In the genomic region with DNA sequence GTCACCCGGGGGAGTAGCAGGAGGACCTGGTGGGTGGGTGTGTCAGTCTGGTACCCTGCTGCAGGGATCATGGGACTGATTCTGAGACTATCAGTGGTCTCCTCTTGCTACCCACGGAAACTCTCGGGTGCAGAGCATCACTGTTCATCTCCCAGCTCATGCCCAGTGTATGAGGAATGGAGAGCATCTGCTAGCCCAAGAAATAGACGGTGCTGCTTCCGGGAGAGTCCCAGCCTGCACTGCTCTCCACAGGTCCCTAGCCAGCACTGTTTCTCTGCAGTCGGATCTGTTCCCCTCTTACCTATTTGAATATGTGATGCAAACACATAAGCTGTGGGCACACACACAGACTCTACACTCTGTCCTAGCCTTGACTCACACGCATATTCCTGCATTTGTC, we compare ENCODE assay signal across 21 mouse cellular contexts.
A peak's percentile ranks its signal among the peaks of the same experiment; 100 is the strongest.
DNase-seq lines count a peak whose midpoint lies in the region; ATAC-seq and TF ChIP-seq lines count a peak whose summit lies in the region.
"Had no signal": no experiment of that assay in that cellular context is flagged by ENCODE, and none has a peak within 500 bp of the region (broad histone marks: within the 10 kb centered on the region; RNA-seq: fewer than 3 reads in every experiment).

No protein-coding gene starts in this region.

- dilution Hi-C loops in CH12.LX (cut with MboI; ENCODE audit: extremely low pct_ligation_motif_present, extremely low pct_unique_long_range_greater_than_20kb, low sequenced_read_pairs), result no loop called here

- H3K36me3 ChIP-seq in CH12.LX (replicated peaks in 1 of 2; ENCODE audit: control insufficient read depth in 1 of 2, insufficient read depth in 1 of 2, low read length in 1 of 2), result no peaks in the 10 kb centered on the region
- H3K36me3 ChIP-seq: embryonic facial prominence, embryonic 10.5 days; embryonic facial prominence, embryonic 12.5 days; forebrain, embryonic 12.5 days; G1E had no signal

- in situ Hi-C loops in CH12.LX (cut with MboI; ENCODE audit: low pct_ligation_motif_present, low pct_unique_long_range_greater_than_20kb, low sequenced_read_pairs), result loop anchor here (25.0 kb wide), 1 partner anchor 93 kb away; no protein-coding TSS in a partner anchor

- peak; percentile 66 for ATAC-seq in frontal cortex, adult (ENCODE audit: low TSS enrichment)
- ATAC-seq: forebrain, embryonic 14.5 days; forebrain, embryonic 16.5 days had no signal

- no peak overlapping the region for H3K27ac ChIP-seq in CH12.LX (ENCODE audit: insufficient read depth, low read depth)
- H3K27ac ChIP-seq: embryonic facial prominence, embryonic 10.5 days; embryonic facial prominence, embryonic 12.5 days; forebrain, embryonic 12.5 days had no signal

- no peaks in the 10 kb centered on the region for H3K27me3 ChIP-seq in CH12.LX (replicated peaks)
- H3K27me3 ChIP-seq: embryonic facial prominence, embryonic 12.5 days; forebrain, embryonic 12.5 days had no signal

- peak; percentile 20 for TF ChIP-seq RAD21 in CH12.LX (IDR thresholded peaks at IDR 0.05; ENCODE audit: low read depth, low read length)

- no peak overlapping the region for H3K9ac ChIP-seq in CH12.LX (ENCODE audit: insufficient read depth, low read depth)
- H3K9ac ChIP-seq: embryonic facial prominence, embryonic 12.5 days; forebrain, embryonic 12.5 days had no signal

- peaks cover 7 to 40% of the 10 kb centered on the region in 2 experiments; a peak in 3 of 4 replicates for H3K4me1 ChIP-seq in CH12.LX (ENCODE audit: control insufficient read depth in 1 of 2, insufficient read depth in 2 of 2)
- H3K4me1 ChIP-seq: embryonic facial prominence, embryonic 10.5 days; embryonic facial prominence, embryonic 12.5 days; forebrain, embryonic 12.5 days had no signal

- H3K79me2 ChIP-seq in CH12.LX (replicated peaks; ENCODE audit: control insufficient read depth, extremely low read depth, insufficient read depth, poor library complexity, severe bottlenecking), result no peaks in the 10 kb centered on the region

- peak overlapping the region; percentile 47; the same call in 1 of the 2 replicates for H3K4me2 ChIP-seq in CH12.LX (ENCODE audit: insufficient read depth, low read depth, poor library complexity, severe bottlenecking)
- H3K4me2 ChIP-seq: embryonic facial prominence, embryonic 12.5 days; forebrain, embryonic 12.5 days had no signal

- TF ChIP-seq CTCF in CH12.LX (conservative IDR thresholded peaks at IDR 0.05 in 1 of 2, IDR thresholded peaks at IDR 0.05 in 1 of 2; ENCODE audit: low read depth in 2 of 2, low read length in 2 of 2), result no peak

- TF ChIP-seq EP300 in CH12.LX (IDR thresholded peaks at IDR 0.05; ENCODE audit: low read length), result no peak

- no peak for TF ChIP-seq POLR2A in CH12.LX (IDR thresholded peaks at IDR 0.05; ENCODE audit: low read depth, low read length)

- no peak for DNase-seq in frontal cortex, postnatal 14 days (ENCODE audit: low spot score in 2 of 2)
- peak; percentile 33 for DNase-seq in left cerebral cortex, adult 11 months (ENCODE audit: low spot score)
- no peak for DNase-seq in left cerebral cortex, adult 8-10 months (ENCODE audit: low spot score in 2 of 2)
- peak; percentile 81 for DNase-seq in CH12.LX (ENCODE audit: extremely low read depth)
- DNase-seq in brain, adult 2 months (ENCODE audit: low read depth, low spot score), result peak; percentile 54
- no peak for DNase-seq in Muller cell, postnatal 12 days (ENCODE audit: inconsistent ontology term)
- DNase-seq: adrenal gland, adult 2 months; adrenal gland, postnatal 10 days; adrenal gland, postnatal 25 days; cerebellum, adult 11-12 months; cerebellum, adult 2 months; cerebellum, adult 9-10 months; cerebellum, postnatal 10 days; cerebellum, postnatal 25 days had no signal

- H3K4me3 ChIP-seq in CH12.LX (replicated peaks in 1 of 3; ENCODE audit: low read depth in 2 of 3, low read length in 2 of 3, poor library complexity in 1 of 3), result no peak overlapping the region
- H3K4me3 ChIP-seq: embryonic facial prominence, embryonic 10.5 days; embryonic facial prominence, embryonic 12.5 days; forebrain, embryonic 12.5 days had no signal

- no peaks in the 10 kb centered on the region for H3K9me3 ChIP-seq in CH12.LX (replicated peaks; ENCODE audit: low read length)
- H3K9me3 ChIP-seq: embryonic facial prominence, embryonic 10.5 days; embryonic facial prominence, embryonic 12.5 days; forebrain, embryonic 12.5 days had no signal

TF ChIP-seq in CH12.LX, 34 proteins besides CTCF, POLR2A, EP300 and RAD21:
- TF ChIP-seq MXI1 (IDR thresholded peaks at IDR 0.05; ENCODE audit: low read depth, low read length) (no peak), ELF1 (IDR thresholded peaks at IDR 0.05; ENCODE audit: low read depth, low read length) (peak; percentile 70)

Comparison
In these comparisons a context has a peak if more than half of its experiments do, and no peak if none do; other contexts are left out.
1. DNase-seq: peak in left cerebral cortex, adult 11 months (single experiment), CH12.LX (single experiment) and brain, adult 2 months (single experiment); none in frontal cortex, postnatal 14 days (0 of 2), left cerebral cortex, adult 8-10 months (0 of 2) and Muller cell, postnatal 12 days (single experiment).